24 mouse cellular contexts compared by ENCODE assay signal in the genomic region with DNA sequence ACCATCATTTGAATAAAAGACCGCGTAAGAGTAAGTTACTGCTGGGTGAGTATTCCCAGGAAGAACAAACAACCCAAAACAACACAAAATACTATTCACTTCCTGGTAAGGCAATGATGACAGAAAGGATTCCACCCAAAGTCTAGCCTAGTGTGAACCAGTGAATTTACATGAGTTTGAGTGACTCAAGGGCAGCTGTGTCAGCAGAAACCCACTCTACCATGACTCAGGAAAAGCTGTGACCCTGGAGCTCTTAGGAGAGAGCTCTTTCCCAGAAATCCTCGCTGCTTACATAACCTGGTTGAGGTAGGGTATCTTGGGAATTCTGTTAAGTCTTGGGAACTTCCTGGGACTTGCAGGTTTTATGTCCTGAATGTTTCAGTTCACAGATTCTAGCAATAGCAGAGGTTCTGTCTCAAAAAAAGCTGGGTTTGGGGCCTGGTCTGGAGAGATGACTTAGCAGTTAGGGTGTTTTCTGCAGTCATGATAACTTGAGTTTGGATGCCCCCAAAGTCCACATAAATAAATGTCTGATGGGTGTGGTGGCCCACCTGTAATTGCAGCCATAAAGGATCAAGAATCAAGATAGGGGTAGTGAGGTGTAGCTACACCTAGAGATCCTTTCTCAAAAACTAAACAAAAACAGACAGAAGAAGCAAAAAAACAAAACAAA. TPM values are rescaled to one million over a fixed set of nuclear protein-coding genes. Genes with fewer than 3 reads are reported as not detected.
DNase-seq lines count a peak whose midpoint lies in the region; ATAC-seq and TF ChIP-seq lines count a peak whose summit lies in the region.
"Had no signal": no experiment of that assay in that cellular context is flagged by ENCODE, and none has a peak within 500 bp of the region (broad histone marks: within the 10 kb centered on the region; RNA-seq: fewer than 3 reads in every experiment).

No protein-coding gene starts in this region.

- H3K9me3 ChIP-seq in ES-E14 (ENCODE audit: control insufficient read depth, insufficient read depth, low read depth, low read length), result no peaks in the 10 kb centered on the region
- H3K9me3 ChIP-seq in liver, embryonic 12.5 days (replicated peaks), result no peaks in the 10 kb centered on the region
- no peaks in the 10 kb centered on the region for H3K9me3 ChIP-seq in liver, postnatal 0 days (ENCODE audit: low read length)
- H3K9me3 ChIP-seq in forebrain, embryonic 16.5 days (ENCODE audit: control insufficient read depth, low read length), result no peaks in the 10 kb centered on the region
- H3K9me3 ChIP-seq: G1E; hindbrain, embryonic 12.5 days; intestine, embryonic 15.5 days; megakaryocyte, embryonic 14.5 days; midbrain, embryonic 12.5 days had no signal

- no peaks in the 10 kb centered on the region for H3K27me3 ChIP-seq in liver, embryonic 12.5 days (replicated peaks)
- no peaks in the 10 kb centered on the region; the same call in 1 of the 2 replicates for H3K27me3 ChIP-seq in liver, postnatal 0 days (ENCODE audit: insufficient read depth, low read length)
- no peaks in the 10 kb centered on the region for H3K27me3 ChIP-seq in forebrain, embryonic 16.5 days (replicated peaks; ENCODE audit: control insufficient read depth, insufficient read depth, low read length)
- H3K27me3 ChIP-seq: hindbrain, embryonic 12.5 days; intestine, embryonic 15.5 days; midbrain, embryonic 12.5 days; neural tube, embryonic 12.5 days had no signal

- no peak for TF ChIP-seq EP300 in liver, postnatal 0 days (IDR thresholded peaks at IDR 0.05; ENCODE audit: low read depth)

- H3K27ac ChIP-seq in gastrocnemius, adult 2 months, result peak overlapping the region; percentile 29; the same call in 1 of the 2 replicates
- no peak overlapping the region for H3K27ac ChIP-seq in ES-E14 (ENCODE audit: insufficient read depth, low read depth, low read length, poor library complexity, severe bottlenecking)
- peak overlapping the region; percentile 10; the same call in 1 of the 2 replicates for H3K27ac ChIP-seq in liver, embryonic 12.5 days
- no peak overlapping the region for H3K27ac ChIP-seq in liver, postnatal 0 days (ENCODE audit: low read depth)
- H3K27ac ChIP-seq in forebrain, embryonic 16.5 days (ENCODE audit: low read length), result no peak overlapping the region
- H3K27ac ChIP-seq: hindbrain, embryonic 12.5 days; hindbrain, postnatal 0 days; intestine, embryonic 15.5 days; midbrain, embryonic 12.5 days; neural tube, embryonic 12.5 days had no signal

- ATAC-seq in liver, embryonic 12.5 days, result peak; percentile 69; the same call in 1 of the 2 replicates
- 0 out of 2 replicates have a peak, but pooled peaks have one; percentile 41 for ATAC-seq in liver, postnatal 0 days
- ATAC-seq in forebrain, embryonic 16.5 days, result no peak
- ATAC-seq: forebrain, embryonic 14.5 days; hindbrain, postnatal 0 days; intestine, embryonic 15.5 days; lung, postnatal 0 days had no signal

- 0 out of 4 replicates have a peak, but pooled peaks cover 0 to 7% of the 10 kb centered on the region in 2 experiments for H3K4me1 ChIP-seq in ES-E14 (ENCODE audit: control insufficient read depth in 2 of 2, insufficient read depth in 2 of 2, low read length in 2 of 2, poor library complexity in 1 of 2)
- H3K4me1 ChIP-seq in liver, embryonic 12.5 days, result peaks cover 43% of the 10 kb centered on the region
- peaks cover 10% of the 10 kb centered on the region for H3K4me1 ChIP-seq in liver, postnatal 0 days (ENCODE audit: insufficient read depth)
- no peaks in the 10 kb centered on the region for H3K4me1 ChIP-seq in forebrain, embryonic 16.5 days (replicated peaks; ENCODE audit: control insufficient read depth, insufficient read depth, low read length)

- H3K9ac ChIP-seq in ES-E14 (ENCODE audit: insufficient read depth, low read depth, low read length, poor library complexity, severe bottlenecking), result no peak overlapping the region
- no peak overlapping the region for H3K9ac ChIP-seq in liver, embryonic 12.5 days
- H3K9ac ChIP-seq in liver, postnatal 0 days (replicated peaks), result no peak overlapping the region
- no peak overlapping the region for H3K9ac ChIP-seq in forebrain, embryonic 16.5 days (replicated peaks; ENCODE audit: low read depth, low read length)
- H3K9ac ChIP-seq: hindbrain, embryonic 12.5 days; intestine, embryonic 15.5 days; midbrain, embryonic 12.5 days; neural tube, embryonic 12.5 days had no signal

- no peak for TF ChIP-seq CTCF in gastrocnemius, adult 2 months (IDR thresholded peaks at IDR 0.05)
- no peak for TF ChIP-seq CTCF in liver, postnatal 0 days (IDR thresholded peaks at IDR 0.05; ENCODE audit: low read depth)

- H3K4me2 ChIP-seq in liver, embryonic 12.5 days, result no peak overlapping the region
- no peak overlapping the region for H3K4me2 ChIP-seq in liver, postnatal 0 days (ENCODE audit: low read depth, low read length)
- H3K4me2 ChIP-seq in forebrain, embryonic 16.5 days (ENCODE audit: low read length), result no peak overlapping the region
- H3K4me2 ChIP-seq: hindbrain, embryonic 12.5 days; intestine, embryonic 15.5 days; midbrain, embryonic 12.5 days; neural tube, embryonic 12.5 days had no signal

- no peaks in the 10 kb centered on the region for H3K36me3 ChIP-seq in ES-E14 (ENCODE audit: control insufficient read depth, insufficient read depth, low read length, poor library complexity, severe bottlenecking)
- no peaks in the 10 kb centered on the region for H3K36me3 ChIP-seq in liver, embryonic 12.5 days
- no peaks in the 10 kb centered on the region for H3K36me3 ChIP-seq in liver, postnatal 0 days (replicated peaks; ENCODE audit: insufficient read depth, low read length)
- H3K36me3 ChIP-seq in forebrain, embryonic 16.5 days (ENCODE audit: control insufficient read depth, insufficient read depth), result no peaks in the 10 kb centered on the region
- H3K36me3 ChIP-seq: G1E; hindbrain, embryonic 12.5 days; intestine, embryonic 15.5 days; midbrain, embryonic 12.5 days; neural tube, embryonic 12.5 days had no signal

- no peak overlapping the region for H3K4me3 ChIP-seq in gastrocnemius, adult 2 months
- H3K4me3 ChIP-seq in ES-E14 (ENCODE audit: insufficient read depth in 1 of 2, low read depth in 1 of 2, low read length in 2 of 2, poor library complexity in 1 of 2, severe bottlenecking in 1 of 2), result no peak overlapping the region
- no peak overlapping the region for H3K4me3 ChIP-seq in liver, embryonic 12.5 days
- no peak overlapping the region for H3K4me3 ChIP-seq in liver, postnatal 0 days (ENCODE audit: low read depth, low read length)
- H3K4me3 ChIP-seq in forebrain, embryonic 16.5 days (replicated peaks; ENCODE audit: low read length), result no peak overlapping the region
- H3K4me3 ChIP-seq: hindbrain, embryonic 12.5 days; intestine, embryonic 15.5 days; megakaryocyte, embryonic 14.5 days; midbrain, embryonic 12.5 days; myocyte; neural tube, embryonic 12.5 days had no signal

- intact Hi-C loops in gastrocnemius, adult 2 months (cut with DNase I), result no loop called here

- DNase-seq in gastrocnemius, adult 2 months, result no peak
- no peak for DNase-seq in gastrocnemius, postnatal 25 days
- no peak for DNase-seq in ES-E14 (ENCODE audit: low read depth, low spot score)
- DNase-seq in liver, postnatal 0 days, result no peak
- DNase-seq in kidney, postnatal 25 days, result no peak
- DNase-seq: adrenal gland, postnatal 25 days; cerebellum, adult 18-20 months; cerebellum, postnatal 10 days; kidney, adult 8-10 months; layer of hippocampus, postnatal 36 days; lung, adult 18-20 months; lung, postnatal 4 days had no signal

- in situ Hi-C loops in ES-E14 (cut with MboI; ENCODE audit: low sequenced_read_pairs in 2 of 2, unreplicated experiment in 2 of 2), result no loop called here

- WGBS in liver, embryonic 12.5 days (ENCODE audit: insufficient replicate concordance), result 81% methylated on average over 3 of the region's 3 CpGs
- 91% methylated on average over 3 of the region's 3 CpGs for WGBS in liver, postnatal 0 days (ENCODE audit: insufficient replicate concordance)
- WGBS in forebrain, embryonic 16.5 days, result 87% methylated on average over 3 of the region's 3 CpGs

TF ChIP-seq in ES-E14, 5 proteins besides CTCF, POLR2A, EP300 and RAD21:
- TF ChIP-seq MAFK (IDR thresholded peaks at IDR 0.05; ENCODE audit: insufficient read depth, low read depth, low read length), result peak; percentile 70; the same call in 1 of the 2 replicates
- no peak for TF ChIP-seq CHD2 (IDR thresholded peaks at IDR 0.05; ENCODE audit: low read depth, low read length)
- TF ChIP-seq ZNF384 (IDR thresholded peaks at IDR 0.05; ENCODE audit: low read depth, low read length), result no peak
- no peak for TF ChIP-seq ZC3H11A (IDR thresholded peaks at IDR 0.05; ENCODE audit: borderline replicate concordance, low read depth, low read length)
- TF ChIP-seq HCFC1 (IDR thresholded peaks at IDR 0.05; ENCODE audit: borderline replicate concordance, insufficient read depth, low read length), result no peak
TF ChIP-seq in ES-E14: peak in this region for 1.

RNA-seq across cellular contexts. Expression of gene Cyth3, which starts 5.5 kb away (rescaled TPM):
- 10 to 100 TPM; 10.7 to 15.8 TPM for total RNA-seq in gastrocnemius, adult 2 months (2021)
- total RNA-seq in gastrocnemius, postnatal 25 days (2021), result 10 to 100 TPM; 13.9 to 16.9 TPM
- total RNA-seq in ES-E14 (2012; rRNA removed), result 8.4 and 11.0 TPM in 2 replicates
- 46.0 and 47.7 TPM in 2 replicates for polyA plus RNA-seq in liver, embryonic 12.5 days (2016; fragmentation: Nextera tagmentation; extraction: Ambion mirVana)
- 12.1 and 15.3 TPM in 2 replicates for polyA plus RNA-seq in liver, postnatal 0 days (2015; fragmentation: Nextera tagmentation; extraction: Ambion mirVana)
- polyA plus RNA-seq in forebrain, embryonic 16.5 days (2015; fragmentation: Nextera tagmentation; extraction: Ambion mirVana), result 48.8 and 51.9 TPM in 2 replicates

Comparison
In these comparisons a context has a peak if more than half of its experiments do, and no peak if none do; other contexts are left out.
1. H3K27ac ChIP-seq: peak in gastrocnemius, adult 2 months (single experiment) and liver, embryonic 12.5 days (single experiment); none in ES-E14 (single experiment), liver, postnatal 0 days (single experiment) and forebrain, embryonic 16.5 days (single experiment).